Mouse (Mus musculus): ENCODE measurements around the gene Garnl3.

GRCm38 (mm10) chr2:33086671-33087363 lies 44.6 kb downstream of the Garnl3 start:
- TF ChIP-seq CTCF (conservative IDR thresholded peaks at IDR 0.05; ENCODE audit: insufficient read depth, insufficient read length, low read depth, low read length): no peak
- TF ChIP-seq POLR2A (IDR thresholded peaks at IDR 0.05; ENCODE audit: low read depth, low read length): no peak
